Mouse (Mus musculus) lung, adult 2 months (tissue): Measurements from ENCODE around the gene Emilin2. TPM values are rescaled to one million over a fixed set of nuclear protein-coding genes. Genes with fewer than 3 reads are reported as not detected.

Source experiments
- DNase-seq: peaks from one replicate; pipeline ENCODE4 v3.0.0; 2022
- H3K4me1 ChIP-seq: fragments of 200-500 bp; 2 replicates; pipeline ENCODE4 v1.6.1; 2011; ENCODE audit warnings: low read length; ENCODE audit not compliant: control insufficient read depth, insufficient read depth
- H3K4me3 ChIP-seq: fragments of 200-500 bp; replicated peaks from 2 replicates; pipeline ENCODE3; 2011; ENCODE audit warnings: low read depth, mild to moderate bottlenecking, control low read depth, low read length; ENCODE audit errors: extremely low read depth
- CTCF ChIP-seq: fragments of 200-500 bp; IDR thresholded peaks from 2 replicates; pipeline ENCODE4 v1.5.1; 2011; ENCODE audit warnings: mild to moderate bottlenecking, low read length, control low read depth; ENCODE audit not compliant: insufficient read depth
- POLR2A ChIP-seq: fragments of 200-500 bp; IDR thresholded peaks from 2 replicates; pipeline ENCODE4 v1.6.1; 2011; ENCODE audit warnings: low read depth, mild to moderate bottlenecking, control low read depth, low read length, borderline replicate concordance; ENCODE audit errors: extremely low read depth
- whole genome bisulfite sequencing: fragments of 180-500 bp; shearing (Covaris S2); methylation state at CpG from one replicate; pipeline ENCODE4 v1.1.7; 2018; 5-methylcytosine and 5-hydroxymethylcytosine counted together
- polyA plus RNA-seq: library from polyadenylated mRNA; depleted of rRNA; stranded (reverse); fragments of >200 nt; gene quantifications from 2 replicates; pipeline ENCODE4 v1.2.3, GENCODE M21; 2012

The Emilin2 gene
- polyA plus RNA-seq, 1 experiment = 17.3 TPM

DNA sequence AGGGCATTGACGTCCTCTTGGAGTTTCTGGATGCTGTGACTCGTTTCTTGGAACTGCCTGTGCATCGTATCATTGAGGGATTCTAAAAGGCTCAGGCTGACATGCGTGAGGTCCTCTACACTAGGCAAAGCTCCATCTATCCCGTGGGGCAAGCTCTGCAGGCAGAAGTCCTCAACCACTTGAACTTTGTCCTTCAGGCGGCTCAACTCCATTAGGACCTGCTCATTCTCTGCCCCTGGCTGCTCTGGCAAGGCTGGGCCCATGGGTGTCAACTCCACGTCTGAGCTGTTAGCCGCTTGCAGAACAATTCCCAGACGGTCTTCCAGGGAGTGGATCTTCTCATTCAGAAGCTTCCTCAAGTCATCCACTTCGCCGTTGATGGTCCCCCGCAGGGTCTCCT, 37.9 kb downstream of the Emilin2 start:
- TF ChIP-seq CTCF (no peak), POLR2A (no peak)
- WGBS = 87% methylated on average over 12 of the region's 12 CpGs
- H3K4me1 ChIP-seq = no peaks in the 10 kb centered on the region
- no peak for DNase-seq
- H3K4me3 ChIP-seq = no peak overlapping the region

GRCm38 (mm10) chr17:71268599-71268998, 43.2 kb downstream of the Emilin2 start:
- TF ChIP-seq POLR2A = no peak
- TF ChIP-seq CTCF = no peak
- no peak for DNase-seq

DNA sequence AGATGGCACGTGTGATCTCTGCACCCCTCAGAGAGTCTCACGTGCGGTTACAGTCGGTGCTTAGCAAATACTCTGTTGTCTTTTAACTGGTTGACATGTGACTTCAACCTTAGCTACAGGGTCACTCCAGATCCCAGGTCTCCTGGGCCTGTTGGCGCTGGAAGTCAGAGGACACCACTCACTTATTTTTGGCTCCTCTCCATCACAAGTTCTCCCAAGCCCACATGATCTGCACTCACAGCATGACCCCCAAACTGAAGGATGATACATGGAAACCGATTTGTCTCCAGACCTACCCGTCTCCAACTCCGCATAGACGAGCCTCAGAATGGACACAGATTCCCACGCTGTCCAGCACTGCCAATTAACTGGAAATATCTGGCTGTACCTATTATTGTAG, 43.6 kb downstream of the Emilin2 start:
- no peak for DNase-seq
- Histone ChIP-seq H3K4me1 (no peaks in the 10 kb centered on the region), H3K4me3 (no peak overlapping the region)
- TF ChIP-seq POLR2A (no peak), CTCF (no peak)
- WGBS = 87% methylated on average over 10 of the region's 10 CpGs

More at GRCm38 (mm10) chr17:71268599-71268998, 43.2 kb downstream of the Emilin2 start:
- Histone ChIP-seq H3K4me1 (no peaks in the 10 kb centered on the region), H3K4me3 (no peak overlapping the region)
- 75% methylated on average over 3 of the region's 3 CpGs for WGBS

- TF ChIP-seq CTCF (no peak), POLR2A (no peak)
- WGBS = 59% methylated on average over 8 of the region's 8 CpGs
- no peaks in the 10 kb centered on the region for H3K4me1 ChIP-seq
- no peak overlapping the region for H3K4me3 ChIP-seq
- no peak for DNase-seq
Measured at GRCm38 (mm10) chr17:71267374-71267773, 44.4 kb downstream of the Emilin2 start.

DNA sequence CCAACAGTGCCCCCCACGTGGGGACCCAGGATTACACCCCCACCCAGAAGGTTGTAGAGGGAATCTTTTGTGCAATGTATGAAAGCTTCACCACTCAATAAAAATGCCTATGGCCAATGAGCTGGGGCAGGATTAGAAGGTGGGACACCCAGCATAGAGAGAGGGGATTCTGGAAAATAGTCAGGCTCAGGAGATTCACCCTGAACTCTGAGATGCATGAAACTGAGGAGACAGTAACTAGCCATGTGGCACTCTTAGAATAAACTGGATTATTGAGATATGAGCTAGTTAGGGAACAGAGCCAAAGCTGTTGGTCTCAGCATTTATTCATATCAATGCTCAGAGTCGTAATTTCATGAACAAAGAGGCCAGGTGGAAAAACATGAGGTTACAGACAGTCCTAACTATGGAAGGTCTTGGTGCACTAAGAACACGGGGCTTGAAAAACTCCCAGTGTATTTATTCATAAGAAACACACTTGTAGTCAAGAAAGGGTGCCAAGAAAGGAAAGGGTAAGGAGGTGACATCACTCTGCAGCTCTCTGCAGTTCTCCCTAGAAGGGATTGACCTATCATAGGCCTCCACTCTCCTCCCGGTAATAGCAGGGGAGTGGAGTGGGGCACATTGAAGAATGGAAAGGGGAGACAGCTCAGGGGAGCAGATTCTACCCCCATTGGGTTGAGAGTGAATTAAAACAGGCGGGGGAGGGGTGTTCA, 46.3 kb downstream of the Emilin2 start:
- TF ChIP-seq CTCF (no peak), POLR2A (no peak)
- Histone ChIP-seq H3K4me3 (no peak overlapping the region), H3K4me1 (no peaks in the 10 kb centered on the region)
- WGBS = 56% methylated on average over 5 of the region's 5 CpGs
- no peak for DNase-seq

- no peaks in the 10 kb centered on the region for H3K4me1 ChIP-seq
- H3K4me3 ChIP-seq = no peak overlapping the region
- no peak for DNase-seq
- WGBS = 60% methylated on average over 4 of the region's 4 CpGs
- no peak for TF ChIP-seq CTCF
- TF ChIP-seq POLR2A = no peak
Measured at GRCm38 (mm10) chr17:71264739-71265138, 47.0 kb downstream of the Emilin2 start.

GRCm38 (mm10) chr17:71263136-71263535, 48.6 kb downstream of the Emilin2 start:
- WGBS = 64% methylated on average over 6 of the region's 6 CpGs
- H3K4me3 ChIP-seq = no peak overlapping the region
- TF ChIP-seq POLR2A (no peak), CTCF (no peak)
- DNase-seq = no peak
- H3K4me1 ChIP-seq = no peaks in the 10 kb centered on the region

- TF ChIP-seq CTCF (no peak), POLR2A (no peak)
- Histone ChIP-seq H3K4me3 (no peak overlapping the region), H3K4me1 (no peaks in the 10 kb centered on the region)
- WGBS = 61% methylated on average over 3 of the region's 3 CpGs
- DNase-seq = no peak
Measured at GRCm38 (mm10) chr17:71260658-71261057, 51.1 kb downstream of the Emilin2 start.

DNA sequence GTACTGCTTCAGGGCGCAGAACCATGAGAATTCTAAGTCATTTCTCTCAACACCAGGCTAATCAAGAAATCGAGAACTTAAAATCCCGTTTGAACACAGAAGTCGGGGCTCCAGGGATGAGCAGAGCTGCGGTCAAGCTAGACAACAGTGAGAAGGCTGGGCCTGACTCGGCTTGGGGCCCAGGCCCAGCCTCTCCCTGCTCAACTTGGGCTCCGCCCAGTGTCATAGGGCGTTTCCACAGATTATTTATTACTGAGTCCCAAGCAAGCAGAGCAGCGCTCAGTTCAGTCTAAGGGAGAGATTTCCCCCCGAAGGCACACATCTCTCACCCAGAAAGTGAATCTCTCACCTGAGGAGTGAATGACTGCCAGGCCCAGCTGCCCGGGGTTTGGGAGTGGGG, 52.1 kb downstream of the Emilin2 start:
- TF ChIP-seq CTCF = no peak
- TF ChIP-seq POLR2A = no peak
- no peaks in the 10 kb centered on the region for H3K4me1 ChIP-seq
- WGBS = 54% methylated on average over 11 of the region's 11 CpGs
- no peak overlapping the region for H3K4me3 ChIP-seq
- no peak for DNase-seq
